Mouse (Mus musculus) hindbrain, embryonic 14.5 days (tissue): ENCODE measurements at regions not wholly inside any gene's neighbourhood (a gene's known extent, or its start where the extent isn't known, plus 50 kb on each side); places are given as distances from the start of the nearest gene placed in this dataset.

Experiments
- ATAC-seq: fragments of 200-750 bp; cut with Nextera tagmentation; 2 replicates; pipeline ENCODE4 v1.8.0; 2017; ENCODE audit warnings: moderate number of reproducible peaks, mild to moderate bottlenecking, moderate TSS enrichment, moderate library complexity; ENCODE audit not compliant: low FRiP score
- DNase-seq: peaks from one replicate; pipeline ENCODE4 v3.0.0-alpha.2; 2015; ENCODE audit warnings: low spot score
- H3K27ac ChIP-seq: fragments of 300-500 bp; sonication (generic); 2 replicates; pipeline ENCODE4 v1.5.1; 2014; ENCODE audit warnings: mild to moderate bottlenecking, moderate library complexity
- H3K27me3 ChIP-seq: fragments of 300-500 bp; sonication (generic); 2 replicates; pipeline ENCODE4 v1.6.1; 2014; ENCODE audit warnings: mild to moderate bottlenecking, low read length, mixed read lengths; ENCODE audit not compliant: control insufficient read depth, insufficient read depth
- H3K36me3 ChIP-seq: fragments of 300-500 bp; sonication (generic); replicated peaks from 2 replicates; pipeline ENCODE4 v1.6.1; 2014; ENCODE audit not compliant: control insufficient read depth, insufficient read depth
- H3K4me1 ChIP-seq: fragments of 300-500 bp; sonication (generic); replicated peaks from 2 replicates; pipeline ENCODE4 v1.6.1; 2014; ENCODE audit warnings: antibody characterized with exemption, low read length, mixed read lengths; ENCODE audit not compliant: control insufficient read depth, insufficient read depth
- H3K4me2 ChIP-seq: fragments of 300-500 bp; sonication (generic); replicated peaks from 2 replicates; pipeline ENCODE4 v1.6.1; 2014; ENCODE audit warnings: mild to moderate bottlenecking, moderate library complexity
- H3K4me3 ChIP-seq: fragments of 300-500 bp; sonication (generic); replicated peaks from 2 replicates; pipeline ENCODE4 v1.5.1; 2014; ENCODE audit warnings: mild to moderate bottlenecking, low read length
- H3K9ac ChIP-seq: fragments of 300-500 bp; sonication (generic); 2 replicates; pipeline ENCODE4 v1.6.1; 2014
- H3K9me3 ChIP-seq: fragments of 300-500 bp; sonication (generic); 2 replicates; pipeline ENCODE4 v1.6.1; 2016; ENCODE audit warnings: low read length; ENCODE audit not compliant: control insufficient read depth
- WGBS: fragments of 180-500 bp; shearing (Covaris S2); extraction: QIAGEN DNeasy Blood & Tissue Kit; methylation state at CpG from one replicate; pipeline ENCODE4 v1.1.7; 2014; 5-methylcytosine and 5-hydroxymethylcytosine counted together

DNA sequence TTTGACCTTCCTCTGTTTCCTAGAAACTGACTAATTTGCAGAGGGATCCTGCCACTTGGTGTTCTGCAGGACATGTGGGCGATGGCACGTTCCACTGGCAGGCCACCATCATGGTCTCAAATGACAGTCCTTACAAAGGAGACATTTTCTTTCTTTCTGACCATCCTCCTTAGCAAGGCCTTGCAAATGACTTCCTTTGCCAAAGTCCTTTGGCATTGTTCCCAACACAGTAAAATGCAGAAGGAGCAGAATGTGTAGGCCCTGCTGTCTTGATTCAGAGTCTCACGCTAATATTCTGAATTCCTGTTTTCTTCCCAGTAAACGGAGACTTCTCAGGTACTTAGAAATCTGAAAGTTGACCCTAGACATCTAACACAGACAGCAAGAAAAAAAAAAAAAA lies 308.3 kb upstream of the Cxadr start:
- no peaks in the 10 kb centered on the region for H3K27me3 ChIP-seq
- WGBS = 75% methylated on average over 4 of the region's 4 CpGs
- H3K27ac ChIP-seq = no peak overlapping the region
- H3K4me3 ChIP-seq = no peak overlapping the region
- H3K36me3 ChIP-seq = no peaks in the 10 kb centered on the region
- no peak overlapping the region for H3K4me2 ChIP-seq
- H3K9me3 ChIP-seq = no peaks in the 10 kb centered on the region
- no peak for DNase-seq
- no peak overlapping the region for H3K9ac ChIP-seq
- ATAC-seq = no peak
- H3K4me1 ChIP-seq = no peaks in the 10 kb centered on the region

GRCm38 (mm10) chr16:77989791-77990325 lies 311.4 kb upstream of the Cxadr start:
- Histone ChIP-seq H3K27me3 (no peaks in the 10 kb centered on the region), H3K4me2 (no peak overlapping the region), H3K27ac (no peak overlapping the region), H3K4me3 (no peak overlapping the region), H3K9ac (no peak overlapping the region), H3K4me1 (no peaks in the 10 kb centered on the region), H3K36me3 (no peaks in the 10 kb centered on the region), H3K9me3 (no peaks in the 10 kb centered on the region)
- 92% methylated on average over 4 of the region's 4 CpGs for WGBS
- ATAC-seq = no peak
- no peak for DNase-seq

- Histone ChIP-seq H3K27ac (no peak overlapping the region), H3K4me3 (no peak overlapping the region), H3K4me1 (no peaks in the 10 kb centered on the region), H3K4me2 (no peak overlapping the region), H3K9ac (no peak overlapping the region), H3K36me3 (no peaks in the 10 kb centered on the region), H3K9me3 (no peaks in the 10 kb centered on the region), H3K27me3 (no peaks in the 10 kb centered on the region)
- ATAC-seq (no peak), DNase-seq (no peak)
- over 99% methylated on average over 5 of the region's 5 CpGs for WGBS
Measured at GRCm38 (mm10) chr16:77989139-77989538, 312.1 kb upstream of the Cxadr start.

- Histone ChIP-seq H3K4me2 (0 out of 2 replicates have a peak overlapping the region, but pooled peaks have one; percentile 22), H3K27ac (peak overlapping the region; percentile 64), H3K36me3 (no peaks in the 10 kb centered on the region), H3K27me3 (no peaks in the 10 kb centered on the region), H3K9me3 (no peaks in the 10 kb centered on the region), H3K9ac (no peak overlapping the region), H3K4me1 (no peaks in the 10 kb centered on the region), H3K4me3 (no peak overlapping the region)
- peak; percentile 60 for DNase-seq
- ATAC-seq = no peak
- WGBS = 39% methylated on average over 10 of the region's 10 CpGs
Measured at GRCm38 (mm10) chr16:77986884-77987529, 314.3 kb upstream of the Cxadr start.

GRCm38 (mm10) chr16:77948785-77949184 lies 346.9 kb upstream of the Gm11146 start:
- Histone ChIP-seq H3K27ac (no peak overlapping the region), H3K36me3 (no peaks in the 10 kb centered on the region), H3K9me3 (peaks cover 12% of the 10 kb centered on the region; the same call in 1 of the 2 replicates), H3K4me3 (no peak overlapping the region), H3K9ac (no peak overlapping the region), H3K4me2 (no peak overlapping the region), H3K4me1 (no peaks in the 10 kb centered on the region), H3K27me3 (no peaks in the 10 kb centered on the region)
- WGBS = 98% methylated on average over 1 of the region's 1 CpGs
- ATAC-seq (no peak), DNase-seq (no peak)

- 63% methylated on average over 2 of the region's 2 CpGs for WGBS
Measured at GRCm38 (mm10) chr16:77945442-77945841, 343.5 kb upstream of the Gm11146 start.

DNA sequence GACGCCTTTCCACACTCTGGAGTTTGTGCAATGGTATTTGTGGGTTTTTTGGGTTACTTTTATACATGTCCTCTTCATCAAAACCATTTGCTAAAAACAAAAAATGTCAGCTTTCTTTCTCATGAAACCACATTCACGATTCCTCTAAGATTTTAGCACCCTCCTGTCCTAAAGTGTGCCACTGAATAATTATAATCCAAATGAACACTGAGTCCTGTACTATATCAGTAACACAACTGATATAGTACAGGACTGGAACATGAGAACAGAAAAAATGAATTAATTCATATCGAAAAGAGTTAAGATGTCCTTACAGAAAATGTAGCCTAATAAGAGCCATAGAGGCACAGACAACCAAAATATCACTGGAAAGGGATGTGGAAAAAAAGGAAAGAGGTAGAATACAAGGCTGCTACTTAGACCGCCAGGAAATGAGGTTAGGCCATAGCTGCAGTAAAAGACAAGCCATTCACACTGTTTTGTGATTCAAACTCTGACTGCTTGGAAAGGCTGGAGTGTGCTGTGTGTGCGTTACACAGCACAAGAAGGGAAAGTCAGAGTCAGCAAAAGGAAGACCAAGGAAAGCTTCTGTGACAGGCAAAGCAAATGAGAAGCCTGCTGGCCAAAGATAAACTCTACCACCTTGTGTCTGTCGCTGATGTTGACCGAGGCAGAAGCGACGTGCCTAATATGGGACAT lies 329.3 kb upstream of the Gm11146 start:
- H3K9me3 ChIP-seq = no peaks in the 10 kb centered on the region
- H3K9ac ChIP-seq = no peak overlapping the region
- no peak overlapping the region for H3K4me3 ChIP-seq
- no peak overlapping the region for H3K27ac ChIP-seq
- H3K36me3 ChIP-seq = no peaks in the 10 kb centered on the region
- no peaks in the 10 kb centered on the region for H3K27me3 ChIP-seq
- no peak overlapping the region for H3K4me2 ChIP-seq
- WGBS = 76% methylated on average over 9 of the region's 9 CpGs
- DNase-seq (no peak), ATAC-seq (no peak)
- H3K4me1 ChIP-seq = no peaks in the 10 kb centered on the region

More at GRCm38 (mm10) chr16:77945442-77945841, 343.5 kb upstream of the Gm11146 start:
- Histone ChIP-seq H3K9ac (no peak overlapping the region), H3K9me3 (no peaks in the 10 kb centered on the region), H3K27me3 (no peaks in the 10 kb centered on the region), H3K4me3 (no peak overlapping the region), H3K36me3 (no peaks in the 10 kb centered on the region), H3K4me1 (no peaks in the 10 kb centered on the region), H3K4me2 (no peak overlapping the region), H3K27ac (no peak overlapping the region)
- no peak for ATAC-seq
- no peak for DNase-seq

- H3K4me2 ChIP-seq = no peak overlapping the region
- no peaks in the 10 kb centered on the region for H3K36me3 ChIP-seq
- H3K9me3 ChIP-seq = no peaks in the 10 kb centered on the region
- ATAC-seq (no peak), DNase-seq (no peak)
- H3K9ac ChIP-seq = no peak overlapping the region
- no peak overlapping the region for H3K4me3 ChIP-seq
- WGBS = 84% methylated on average over 6 of the region's 6 CpGs
- no peaks in the 10 kb centered on the region for H3K4me1 ChIP-seq
- no peak overlapping the region for H3K27ac ChIP-seq
- no peaks in the 10 kb centered on the region for H3K27me3 ChIP-seq
Measured at GRCm38 (mm10) chr16:77914160-77915070, 312.5 kb upstream of the Gm11146 start.

- DNase-seq = peak; percentile 62
Measured at GRCm38 (mm10) chr16:77894247-77894646, 292.4 kb upstream of the Gm11146 start.

More at GRCm38 (mm10) chr16:77894247-77894646, 292.4 kb upstream of the Gm11146 start:
- Histone ChIP-seq H3K27ac (peak overlapping the region; percentile 76), H3K9ac (no peak overlapping the region), H3K4me1 (peaks cover 11% of the 10 kb centered on the region), H3K4me2 (no peak overlapping the region), H3K4me3 (no peak overlapping the region), H3K27me3 (no peaks in the 10 kb centered on the region), H3K36me3 (no peaks in the 10 kb centered on the region), H3K9me3 (no peaks in the 10 kb centered on the region)
- WGBS = 18% methylated on average over 2 of the region's 2 CpGs
- peak; percentile 62 for ATAC-seq
